Comparison of ENCODE assay signal across 8 mouse cellular contexts in genomic region chr4:106650833-106651527, GRCm38 (mm10). TPM values are rescaled to one million over a fixed set of nuclear protein-coding genes. Genes with fewer than 3 reads are reported as not detected.
DNase-seq lines count a peak whose midpoint lies in the region; ATAC-seq lines count a peak whose summit lies in the region.

Gene Pars2, plus strand, starts transcription at chr4:106651069.

- peak; percentile 99 for ATAC-seq in inflammation-experienced regulatory T-cells, adult 6 months
- peak; percentile 96 for ATAC-seq in megakaryocyte-erythroid progenitor cell, adult 5-6 weeks (replicated peaks; ENCODE audit: low FRiP score, low TSS enrichment, poor library complexity, severe bottlenecking)

- intact Hi-C loops in gastrocnemius, postnatal 14 days (cut with DNase I; ENCODE audit: low total_unique reads), result no loop called here
- intact Hi-C loops in left cerebral cortex, postnatal 10 days (cut with DNase I), result no loop called here

- DNase-seq in adrenal gland, adult (ENCODE audit: inconsistent age in 2 of 2, low spot score in 1 of 2), result peak; percentile 98
- DNase-seq in embryo, embryonic 10.5 days (ENCODE audit: low spot score), result peak; percentile 99
- DNase-seq in gastrocnemius, postnatal 14 days, result peak; percentile 97
- DNase-seq in left cerebral cortex, postnatal 10 days (ENCODE audit: extremely low spot score in 1 of 2, low spot score in 2 of 2), result peak; percentile 97 to 98
- peak; percentile 98 for DNase-seq in right cerebral cortex, postnatal 25 days
- DNase-seq in urinary bladder, postnatal 4 days (ENCODE audit: low spot score in 2 of 2), result peak; percentile 97

RNA-seq across cellular contexts. Expression of gene Pars2, which starts in this region (rescaled TPM):
- total RNA-seq in gastrocnemius, postnatal 14 days (2021), result 1 to 10 TPM; 2.6 to 2.9 TPM
- 10 to 100 TPM in 2 of 3 experiments, 1 to 10 TPM in 1; 9.6 to 12.1 (median 10.0) TPM for polyA plus RNA-seq in inflammation-experienced regulatory T-cells, adult 6 months (2017; shearing (Covaris generic))
- 1 to 10 TPM; 6.4 to 8.2 TPM for total RNA-seq in left cerebral cortex, postnatal 10 days (2021)
- 6.9 and 9.0 TPM in 2 replicates for total RNA-seq in megakaryocyte-erythroid progenitor cell, adult 5-6 weeks (2014; fragmentation: Nextera tagmentation)
- 5.9 and 6.4 TPM in 2 replicates for total RNA-seq in megakaryocyte-erythroid progenitor cell, adult 5-6 weeks (2017)

Comparison
In these comparisons a context has a peak if more than half of its experiments do, and no peak if none do; other contexts are left out.
1. Peak in every context shown above with its lines: DNase-seq and ATAC-seq.